Mouse (Mus musculus) megakaryocyte progenitor cell, adult 5-6 weeks (primary cell): Measurements from ENCODE around the gene Gm37240. TPM values are rescaled to one million over a fixed set of nuclear protein-coding genes. Genes with fewer than 3 reads are reported as not detected.

Experiments used
- ATAC-seq: replicated peaks from 2 replicates; pipeline ENCODE4 v1.8.0; 2016; ENCODE audit warnings: mild to moderate bottlenecking, moderate TSS enrichment, inconsistent platforms; ENCODE audit not compliant: poor library complexity
- total RNA-seq, 2 experiments: library from RNA; stranded (forward) in 1 of 2; stranded (reverse) in 1 of 2; fragments of 157-497, 149-512 nt in 1 of 2; fragments of 200-1000 nt in 1 of 2; gene quantifications; 2 replicates each; pipeline versions ENCODE4 v1.2.3 to v1.2.4; 2015 to 2017

Gm37240 gene
- total RNA-seq, 2 experiments from 2014 or later: not detected

- no peak for ATAC-seq
These were observed 241.8 kb downstream of the Gm37240 start for GRCm38 (mm10) chr3:85645517-85646004.

DNA sequence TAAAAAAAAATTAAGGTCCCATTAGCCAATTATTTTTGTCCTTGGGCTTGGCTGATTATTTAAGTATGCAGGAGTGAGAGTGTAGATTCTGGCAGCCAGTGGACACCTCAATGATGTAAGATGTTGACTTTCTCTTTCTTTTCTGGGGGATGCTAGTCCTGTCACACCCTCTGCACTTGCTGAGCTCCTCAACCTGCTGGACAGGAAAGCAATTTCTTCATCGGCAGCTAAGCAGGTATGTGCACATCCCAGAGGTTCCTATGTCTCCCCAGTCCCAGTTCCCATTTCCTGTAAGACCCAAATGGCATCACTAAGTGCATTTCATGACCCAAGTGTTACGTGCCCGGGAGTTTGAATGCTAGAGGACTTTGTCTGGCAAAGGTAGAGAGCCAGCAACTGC, 242.5 kb downstream of the Gm37240 start:
- ATAC-seq: no peak

DNA sequence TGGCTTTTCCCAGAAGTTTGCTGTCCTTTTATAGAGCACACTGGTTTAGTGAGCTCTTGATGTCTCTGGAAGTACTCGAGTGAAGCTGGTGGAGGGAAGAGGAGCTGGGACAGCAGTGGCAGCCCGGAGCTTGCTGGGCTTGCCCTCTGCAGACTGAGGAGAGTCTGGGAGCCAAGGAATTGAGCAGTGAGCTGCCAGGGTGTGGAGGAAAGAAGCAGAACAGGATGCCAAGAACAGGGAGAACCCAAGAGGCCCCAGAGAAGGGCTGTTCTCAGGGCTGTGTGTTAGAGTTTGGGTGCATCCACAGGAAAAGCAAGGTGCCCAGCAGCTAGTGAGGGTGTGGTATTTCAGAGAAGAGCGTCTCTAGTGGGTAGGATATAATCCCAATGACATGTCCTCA, 245.6 kb downstream of the Gm37240 start:
- ATAC-seq: no peak

GRCm38 (mm10) chr3:85636716-85637447, 250.4 kb downstream of the Gm37240 start:
- ATAC-seq: no peak

DNA sequence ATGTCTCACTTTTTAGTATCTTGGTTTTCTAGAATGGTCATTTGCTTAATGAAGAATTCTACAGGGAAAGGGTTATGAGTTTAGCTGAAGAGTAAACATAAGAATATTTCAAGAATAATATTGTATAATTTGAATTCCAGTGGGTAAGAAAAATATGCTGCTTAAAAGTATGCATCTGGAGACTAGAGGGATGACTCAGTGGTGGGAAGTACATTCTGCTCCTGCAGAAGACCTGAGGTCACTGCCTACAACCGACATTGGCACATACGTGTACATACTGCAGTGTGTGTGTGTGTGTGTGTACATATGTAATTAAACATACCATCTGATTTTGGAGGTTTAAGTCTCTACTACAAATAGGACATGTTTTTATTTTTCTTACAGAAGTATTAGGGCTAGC, 251.7 kb downstream of the Gm37240 start:
- no peak for ATAC-seq

DNA sequence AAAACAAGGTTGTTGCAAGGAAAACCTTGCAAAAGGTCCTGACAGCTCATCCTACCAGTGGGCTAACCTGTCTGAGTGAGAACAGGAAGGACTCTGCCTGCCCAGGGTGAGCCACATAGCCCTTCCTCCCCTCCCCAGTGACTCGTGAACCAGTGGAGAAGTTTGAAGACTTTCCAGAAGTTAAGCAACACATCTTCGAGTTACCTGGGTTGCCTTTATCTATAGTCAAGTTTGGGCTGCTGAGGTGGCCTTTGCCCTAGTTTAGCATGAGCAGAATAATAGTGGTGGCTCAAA, 252.2 kb downstream of the Gm37240 start:
- no peak for ATAC-seq

DNA sequence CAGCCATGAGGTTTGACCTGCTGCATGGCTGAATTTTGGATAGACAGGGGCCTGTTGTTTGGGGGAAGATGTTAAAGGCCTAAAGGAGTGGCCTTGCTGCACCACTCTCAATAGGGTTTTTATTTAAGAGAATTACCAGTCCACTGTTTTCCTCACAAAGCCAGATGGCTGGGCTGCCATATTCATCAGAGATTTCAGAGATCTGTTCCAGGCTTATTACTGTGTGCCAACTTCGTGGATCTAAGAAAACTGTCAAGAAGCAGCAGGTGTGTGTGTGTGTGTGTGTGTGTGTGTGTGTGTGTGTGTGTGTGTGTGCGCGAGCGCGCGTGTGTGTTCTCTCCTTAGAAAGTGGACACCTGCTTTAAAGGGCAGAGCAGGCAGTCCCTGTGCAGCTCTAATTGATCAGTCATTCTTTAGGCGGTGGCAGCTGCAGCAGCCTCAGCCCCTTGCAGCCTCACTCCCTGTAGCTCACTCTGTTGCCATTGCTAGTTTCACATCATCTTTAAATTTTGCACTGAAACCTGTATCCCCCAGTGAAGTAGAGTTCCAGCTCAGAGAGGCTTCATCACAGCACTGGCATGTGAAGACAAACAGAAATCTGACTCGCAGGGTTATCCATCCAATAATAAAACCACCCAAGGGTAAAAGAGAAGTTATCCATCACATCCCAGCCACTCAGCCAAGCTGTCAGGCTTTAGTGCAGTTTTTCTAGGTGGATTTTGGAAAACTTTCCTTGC, 252.8 kb downstream of the Gm37240 start:
- ATAC-seq: no peak

- ATAC-seq: no peak
These were observed 253.6 kb downstream of the Gm37240 start for GRCm38 (mm10) chr3:85633733-85634132.

- no peak for ATAC-seq
These were observed 257.3 kb downstream of the Gm37240 start for GRCm38 (mm10) chr3:85629895-85630510.

DNA sequence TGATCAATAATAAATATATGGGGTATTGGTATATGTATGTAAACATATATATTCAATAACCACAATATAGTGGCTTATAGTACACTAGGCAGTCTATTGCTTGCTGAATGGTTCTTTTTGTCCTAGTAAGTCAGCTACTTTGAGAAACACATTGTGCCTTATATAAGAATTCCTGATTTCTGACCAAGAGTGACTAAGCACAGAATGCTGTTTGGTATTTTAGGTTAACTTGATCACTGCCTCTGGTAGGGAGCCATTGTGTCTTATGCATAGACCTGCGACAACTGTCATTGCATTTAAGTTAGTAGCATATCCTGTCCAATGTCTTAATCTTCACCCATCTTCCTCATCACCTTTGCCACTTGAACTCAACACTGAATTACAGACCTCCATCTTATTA, 267.6 kb downstream of the Gm37240 start:
- no peak for ATAC-seq

DNA sequence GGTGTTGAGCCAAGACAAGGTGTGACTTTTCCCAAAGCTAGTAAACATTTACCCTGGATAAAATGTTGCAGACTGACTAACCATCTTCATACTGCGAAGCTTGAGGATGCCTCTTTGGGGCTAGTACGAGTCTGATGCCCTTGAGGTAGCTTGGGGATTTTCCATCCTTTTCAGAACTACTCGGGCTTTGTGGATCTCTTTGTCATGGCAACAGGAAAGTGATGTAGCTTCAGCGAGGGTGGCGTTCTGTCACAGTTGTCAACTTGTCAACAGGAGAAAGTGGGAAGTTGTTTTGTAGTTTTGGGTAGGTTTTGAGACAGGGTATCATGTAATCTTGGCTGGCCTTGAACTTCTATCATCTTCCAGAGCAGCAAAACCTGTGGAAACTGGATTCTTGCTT, 268.0 kb downstream of the Gm37240 start:
- ATAC-seq: no peak

- no peak for ATAC-seq
These were observed 268.4 kb downstream of the Gm37240 start for GRCm38 (mm10) chr3:85618885-85619284.

DNA sequence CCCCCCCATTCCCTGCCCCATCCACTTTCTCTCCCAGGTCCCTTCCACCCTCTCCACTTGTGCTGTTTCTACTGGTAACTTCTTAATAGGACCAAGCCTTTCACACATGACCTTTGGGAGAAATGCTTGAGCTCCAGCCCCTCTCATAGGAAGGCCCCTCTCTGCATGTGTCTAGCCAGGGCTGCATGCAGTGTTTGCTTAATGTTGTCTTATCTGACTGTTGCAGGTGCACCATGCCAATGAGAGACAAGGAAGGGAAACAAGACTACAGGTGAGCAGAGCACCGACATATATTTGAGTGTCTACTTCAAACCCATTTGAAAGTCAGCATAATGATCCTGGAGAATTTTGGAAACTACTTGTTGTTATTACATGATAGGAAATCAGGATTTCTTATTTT, 270.9 kb downstream of the Gm37240 start:
- no peak for ATAC-seq

DNA sequence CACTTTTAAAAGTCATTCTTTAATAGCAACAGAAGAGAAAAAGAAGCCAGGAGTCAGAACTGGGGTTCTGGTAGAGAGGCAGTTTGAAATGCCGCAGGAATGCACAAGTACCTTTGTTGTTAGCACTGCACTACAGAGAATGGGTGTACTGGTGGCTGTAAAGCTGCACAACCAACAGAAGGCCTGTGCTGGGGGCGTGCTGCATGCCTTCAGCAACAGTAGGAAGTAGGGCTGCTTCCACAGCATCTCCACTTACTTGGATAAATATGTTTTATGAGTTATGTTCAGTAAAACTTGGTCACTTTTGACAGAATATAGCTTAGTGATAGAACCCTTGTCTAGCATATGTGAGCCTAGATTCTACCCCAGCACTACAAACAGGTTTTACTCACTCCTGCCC, 279.6 kb downstream of the Gm37240 start:
- ATAC-seq: no peak

- ATAC-seq: no peak
These were observed 280.4 kb downstream of the Gm37240 start for GRCm38 (mm10) chr3:85606912-85607311.

- no peak for ATAC-seq
These were observed 283.5 kb downstream of the Gm37240 start for GRCm38 (mm10) chr3:85603811-85604210.

- no peak for ATAC-seq
These were observed 285.4 kb downstream of the Gm37240 start for GRCm38 (mm10) chr3:85601841-85602305.

- no peak for ATAC-seq
These were observed 287.8 kb downstream of the Gm37240 start for GRCm38 (mm10) chr3:85599526-85599925.

GRCm38 (mm10) chr3:85594452-85594851, 292.9 kb downstream of the Gm37240 start:
- ATAC-seq: no peak

DNA sequence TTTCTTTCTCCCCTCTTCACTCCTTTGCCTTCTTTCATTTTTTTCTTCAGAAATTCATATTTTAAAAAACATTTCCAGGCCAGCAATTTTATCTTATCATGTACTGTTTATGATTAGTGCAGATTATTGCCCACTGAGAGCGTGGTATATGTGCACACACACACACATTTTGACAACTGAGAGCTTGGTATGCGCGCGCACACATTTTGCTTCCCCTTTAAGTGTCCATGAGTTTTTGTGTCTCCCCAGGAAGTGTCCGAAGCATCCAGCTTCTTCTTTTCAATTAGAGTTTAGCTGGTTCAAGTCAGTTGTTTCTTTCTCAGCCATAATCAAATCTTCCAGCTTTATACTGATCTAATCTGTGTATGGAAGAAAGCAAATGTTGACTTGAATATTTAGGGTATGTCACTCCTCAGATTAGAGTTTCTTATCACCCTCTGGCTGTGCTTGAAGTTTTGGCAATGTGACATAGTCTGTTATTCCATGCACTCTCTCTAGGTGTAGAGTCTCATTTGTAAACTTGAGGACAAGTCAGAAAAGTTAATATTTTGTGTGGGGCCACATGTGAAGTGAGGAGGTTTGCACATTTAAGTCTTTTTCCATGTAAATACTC, 294.6 kb downstream of the Gm37240 start:
- ATAC-seq: no peak

- peak; percentile 81 for ATAC-seq
These were observed 295.3 kb downstream of the Gm37240 start for GRCm38 (mm10) chr3:85592067-85592466.
